Mouse (Mus musculus) splenic B cell, adult 2 months (primary cell): Measurements from ENCODE around the gene Olfr544.
A peak's percentile ranks its signal among the peaks of the same experiment; 100 is the strongest.
"Not testable (repeated sequence)": the region's sequence is repeated elsewhere in the genome, so short reads cannot be mapped to it uniquely, and the experiment has no call there.

ENCODE experiments used
- DNase-seq: peaks from one replicate; pipeline ENCODE4 v3.0.0-alpha.2; 2011; ENCODE audit warnings: low read depth, low spot score
- H3K27me3 ChIP-seq: 2 replicates; pipeline ENCODE4 v1.6.1; 2012; ENCODE audit warnings: mild to moderate bottlenecking, low read length, moderate library complexity, mixed read lengths; ENCODE audit not compliant: control insufficient read depth, poor library complexity, insufficient read depth, severe bottlenecking
- H3K36me3 ChIP-seq: 2 replicates; pipeline ENCODE4 v1.6.1; 2012; ENCODE audit warnings: mild to moderate bottlenecking, low read length, moderate library complexity, mixed read lengths; ENCODE audit not compliant: control insufficient read depth, poor library complexity, insufficient read depth, severe bottlenecking

Gene Olfr544

GRCm38 (mm10) chr7:102488161-102488560 is at the start of gene Olfr544:
Gene Olfr544 (minus strand): TSS chr7:102488313.
- Histone ChIP-seq H3K36me3 (no peaks in the 10 kb centered on the region), H3K27me3 (no peaks in the 10 kb centered on the region)
- DNase-seq: no peak

GRCm38 (mm10) chr7:102534449-102534848 is 46.3 kb upstream of the Olfr544 start, which contains the start of gene Olfr547:
Gene Olfr547 (plus strand): TSS chr7:102534749.
- no peaks in the 10 kb centered on the region for H3K27me3 ChIP-seq
- DNase-seq: no peak
- H3K36me3 ChIP-seq: no peaks in the 10 kb centered on the region

- Histone ChIP-seq H3K36me3 (no peaks in the 10 kb centered on the region), H3K27me3 (no peaks in the 10 kb centered on the region)
- DNase-seq: no peak
These were observed 40.9 kb upstream of the Olfr544 start for GRCm38 (mm10) chr7:102529052-102529451.

GRCm38 (mm10) chr7:102517051-102517335 is 28.9 kb upstream of the Olfr544 start:
- DNase-seq: no peak
- Histone ChIP-seq H3K36me3 (no peaks in the 10 kb centered on the region), H3K27me3 (no peaks in the 10 kb centered on the region)

GRCm38 (mm10) chr7:102516261-102517050 is 28.3 kb upstream of the Olfr544 start:
- no peaks in the 10 kb centered on the region for H3K27me3 ChIP-seq
- H3K36me3 ChIP-seq: no peaks in the 10 kb centered on the region
- DNase-seq: no peak

- Histone ChIP-seq H3K36me3 (no peaks in the 10 kb centered on the region), H3K27me3 (no peaks in the 10 kb centered on the region)
- peak; percentile 24 for DNase-seq
These were observed 26.0 kb upstream of the Olfr544 start for GRCm38 (mm10) chr7:102514144-102514543.

GRCm38 (mm10) chr7:102512814-102513435 is 24.8 kb upstream of the Olfr544 start:
- Histone ChIP-seq H3K27me3 (no peaks in the 10 kb centered on the region), H3K36me3 (no peaks in the 10 kb centered on the region)
- DNase-seq: peak; percentile 83

- H3K36me3 ChIP-seq: no peaks in the 10 kb centered on the region
- no peak for DNase-seq
- H3K27me3 ChIP-seq: no peaks in the 10 kb centered on the region
These were observed 23.8 kb upstream of the Olfr544 start for GRCm38 (mm10) chr7:102511927-102512326.

GRCm38 (mm10) chr7:102509726-102510125 is 21.6 kb upstream of the Olfr544 start:
- no peaks in the 10 kb centered on the region for H3K27me3 ChIP-seq
- no peaks in the 10 kb centered on the region for H3K36me3 ChIP-seq
- no peak for DNase-seq

- Histone ChIP-seq H3K27me3 (no peaks in the 10 kb centered on the region), H3K36me3 (no peaks in the 10 kb centered on the region)
- DNase-seq: no peak
These were observed 20.6 kb upstream of the Olfr544 start for GRCm38 (mm10) chr7:102508666-102509065.

- H3K36me3 ChIP-seq: no peaks in the 10 kb centered on the region
- H3K27me3 ChIP-seq: no peaks in the 10 kb centered on the region
- DNase-seq: no peak
These were observed 20.0 kb upstream of the Olfr544 start for GRCm38 (mm10) chr7:102508066-102508465.

- Histone ChIP-seq H3K27me3 (no peaks in the 10 kb centered on the region), H3K36me3 (no peaks in the 10 kb centered on the region)
- DNase-seq: peak; percentile 85
These were observed 18.7 kb upstream of the Olfr544 start for GRCm38 (mm10) chr7:102506848-102507247.

GRCm38 (mm10) chr7:102501986-102502385 is 13.9 kb upstream of the Olfr544 start:
- Histone ChIP-seq H3K27me3 (no peaks in the 10 kb centered on the region), H3K36me3 (no peaks in the 10 kb centered on the region)
- no peak for DNase-seq

- Histone ChIP-seq H3K27me3 (no peaks in the 10 kb centered on the region), H3K36me3 (no peaks in the 10 kb centered on the region)
- DNase-seq: no peak
These were observed 11.4 kb upstream of the Olfr544 start, which contains the start of gene Olfr545 for GRCm38 (mm10) chr7:102499473-102499872. Gene Olfr545 (minus strand): TSS chr7:102499573.

- H3K27me3 ChIP-seq, H3K36me3 ChIP-seq, DNase-seq: not testable (repeated sequence)
These were observed 6.3 kb upstream of the Olfr544 start for GRCm38 (mm10) chr7:102494416-102494815.
